Mouse (Mus musculus): ENCODE results near the gene D8Ertd738e.

GRCm38 (mm10) chr8:84288892-84289291, 39.4 kb upstream of the D8Ertd738e start:
- no peak for TF ChIP-seq CTCF (IDR thresholded peaks at IDR 0.05; ENCODE audit: borderline replicate concordance, control insufficient read depth, extremely low read depth, insufficient read depth, low read length, poor library complexity)
- no peak for TF ChIP-seq POLR2A (IDR thresholded peaks at IDR 0.05; ENCODE audit: control insufficient read depth, extremely low read depth, insufficient read depth, low read length, poor library complexity)
